Mouse (Mus musculus) ovary, postnatal 14 days (tissue): Measurements from ENCODE around the gene Zfp697.
"Not testable (repeated sequence)": the region's sequence is repeated elsewhere in the genome, so short reads cannot be mapped to it uniquely, and the experiment has no call there.

ENCODE experiments used
- DNase-seq: peaks from one replicate; pipeline ENCODE4 v3.0.0; 2022; ENCODE audit warnings: low spot score

The Zfp697 gene

GRCm38 (mm10) chr3:98522779-98523178 lies 140.5 kb downstream of the Zfp697 start:
- not testable (repeated sequence) for DNase-seq

GRCm38 (mm10) chr3:98524552-98524951 lies 142.3 kb downstream of the Zfp697 start:
- not testable (repeated sequence) for DNase-seq

GRCm38 (mm10) chr3:98524978-98525377 lies 142.7 kb downstream of the Zfp697 start:
- DNase-seq, result not testable (repeated sequence)

GRCm38 (mm10) chr3:98547641-98548040 lies 165.4 kb downstream of the Zfp697 start:
- not testable (repeated sequence) for DNase-seq

GRCm38 (mm10) chr3:98548495-98548894 lies 166.2 kb downstream of the Zfp697 start:
- not testable (repeated sequence) for DNase-seq

GRCm38 (mm10) chr3:98550215-98550614 lies 168.0 kb downstream of the Zfp697 start:
- not testable (repeated sequence) for DNase-seq

- DNase-seq, result not testable (repeated sequence)
Measured at GRCm38 (mm10) chr3:98550832-98551231, 168.6 kb downstream of the Zfp697 start.

- not testable (repeated sequence) for DNase-seq
Measured at GRCm38 (mm10) chr3:98560711-98561110, 178.4 kb downstream of the Zfp697 start.

GRCm38 (mm10) chr3:98563831-98564230 lies 181.6 kb downstream of the Zfp697 start:
- not testable (repeated sequence) for DNase-seq

- DNase-seq, result not testable (repeated sequence)
Measured at GRCm38 (mm10) chr3:98564894-98565293, 182.6 kb downstream of the Zfp697 start.

GRCm38 (mm10) chr3:98567717-98568116 lies 185.5 kb downstream of the Zfp697 start:
- not testable (repeated sequence) for DNase-seq

- DNase-seq, result peak; percentile 41
Measured at GRCm38 (mm10) chr3:98581024-98581423, 198.8 kb downstream of the Zfp697 start.

- DNase-seq, result not testable (repeated sequence)
Measured at GRCm38 (mm10) chr3:98582202-98582601, 199.9 kb downstream of the Zfp697 start.

- DNase-seq, result not testable (repeated sequence)
Measured at GRCm38 (mm10) chr3:98582622-98583021, 200.4 kb downstream of the Zfp697 start.

- no peak for DNase-seq
Measured at GRCm38 (mm10) chr3:98587721-98588120, 205.5 kb downstream of the Zfp697 start.

- no peak for DNase-seq
Measured at GRCm38 (mm10) chr3:98588707-98589106, 206.4 kb downstream of the Zfp697 start, which contains the start of gene Gm10681. Gm10681 (minus strand) TSS chr3:98588807.

- not testable (repeated sequence) for DNase-seq
Measured at GRCm38 (mm10) chr3:98613540-98613939, 231.3 kb downstream of the Zfp697 start.

GRCm38 (mm10) chr3:98613963-98614362 lies 231.7 kb downstream of the Zfp697 start:
- DNase-seq, result no peak

GRCm38 (mm10) chr3:98614406-98614927 lies 232.2 kb downstream of the Zfp697 start:
- DNase-seq, result not testable (repeated sequence)

- DNase-seq, result not testable (repeated sequence)
Measured at GRCm38 (mm10) chr3:98616244-98616643, 234.0 kb downstream of the Zfp697 start.

- not testable (repeated sequence) for DNase-seq
Measured at GRCm38 (mm10) chr3:98616786-98617185, 234.5 kb downstream of the Zfp697 start.

- no peak for DNase-seq
Measured at GRCm38 (mm10) chr3:98629633-98630032, 247.4 kb downstream of the Zfp697 start.

- no peak for DNase-seq
Measured at GRCm38 (mm10) chr3:98630152-98630551, 247.9 kb downstream of the Zfp697 start, which contains the start of gene Hsd3b5. Hsd3b5 (minus strand) TSS chr3:98630252.

- no peak for DNase-seq
Measured at GRCm38 (mm10) chr3:98635145-98635544, 252.9 kb downstream of the Zfp697 start.
